Mouse (Mus musculus) liver (tissue): ENCODE results near the gene Esm1.

ENCODE experiments used
- DNase-seq: peaks from one replicate; pipeline ENCODE4 v3.0.0-alpha.2; 2020; ENCODE audit warnings: mixed read lengths

The Esm1 gene

DNA sequence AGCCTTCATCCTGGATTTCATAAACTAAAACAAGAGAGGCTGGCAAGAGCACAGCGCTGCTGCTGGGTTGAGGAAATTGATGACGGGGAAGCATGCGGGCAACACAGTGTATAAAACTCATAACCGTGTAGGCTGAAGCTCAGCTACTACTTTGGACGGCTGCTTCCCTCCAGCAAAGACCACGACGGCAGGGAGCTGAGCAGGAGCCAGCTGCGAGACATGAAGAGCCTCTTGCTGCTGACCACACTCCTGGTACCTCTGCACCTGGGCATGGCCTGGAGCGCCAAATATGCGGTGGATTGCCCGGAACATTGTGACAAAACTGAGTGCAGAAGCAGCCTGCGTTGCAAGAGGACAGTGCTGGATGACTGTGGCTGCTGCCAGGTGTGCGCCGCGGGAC is at the start of gene Esm1:
Gene Esm1, plus strand, starts transcription at position 36 of the 400 bp plus-strand sequence.
- no peak for DNase-seq

DNA sequence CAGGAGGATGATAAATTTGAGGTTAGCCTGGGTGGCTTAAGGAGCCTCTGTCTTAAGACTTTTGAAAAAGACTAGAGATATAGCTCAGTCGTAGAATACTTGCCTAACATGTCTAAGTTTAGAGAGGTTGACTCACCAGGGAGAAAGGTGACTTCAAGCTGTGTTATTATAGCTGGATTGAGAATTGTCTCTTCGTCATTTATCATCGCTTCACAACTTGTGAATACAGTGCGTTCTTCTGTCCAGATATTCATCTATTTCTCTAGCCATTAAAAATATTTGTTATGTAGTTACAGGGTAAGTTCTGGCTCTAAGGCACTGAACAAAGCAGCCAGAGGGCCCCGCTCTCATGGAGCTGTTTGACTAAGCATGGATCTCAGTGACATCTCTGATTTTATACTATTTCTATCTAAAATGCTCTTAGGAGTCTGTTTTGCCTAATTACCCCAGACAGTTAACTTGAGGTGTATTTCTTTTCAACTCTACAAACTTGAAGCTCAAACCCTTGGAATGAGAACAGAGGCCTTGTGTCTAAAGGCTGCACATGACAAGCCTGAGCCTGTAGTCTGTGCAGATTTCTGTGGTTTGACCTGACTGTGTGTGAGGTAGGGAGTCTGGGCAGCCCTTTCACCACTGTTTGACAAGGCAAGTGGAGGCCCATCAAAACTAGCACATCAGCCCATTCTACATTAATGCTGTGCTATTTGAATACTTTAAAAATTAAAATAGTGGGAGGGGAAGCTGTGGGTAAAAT is 45.0 kb upstream of the Esm1 start:
- DNase-seq: no peak

DNA sequence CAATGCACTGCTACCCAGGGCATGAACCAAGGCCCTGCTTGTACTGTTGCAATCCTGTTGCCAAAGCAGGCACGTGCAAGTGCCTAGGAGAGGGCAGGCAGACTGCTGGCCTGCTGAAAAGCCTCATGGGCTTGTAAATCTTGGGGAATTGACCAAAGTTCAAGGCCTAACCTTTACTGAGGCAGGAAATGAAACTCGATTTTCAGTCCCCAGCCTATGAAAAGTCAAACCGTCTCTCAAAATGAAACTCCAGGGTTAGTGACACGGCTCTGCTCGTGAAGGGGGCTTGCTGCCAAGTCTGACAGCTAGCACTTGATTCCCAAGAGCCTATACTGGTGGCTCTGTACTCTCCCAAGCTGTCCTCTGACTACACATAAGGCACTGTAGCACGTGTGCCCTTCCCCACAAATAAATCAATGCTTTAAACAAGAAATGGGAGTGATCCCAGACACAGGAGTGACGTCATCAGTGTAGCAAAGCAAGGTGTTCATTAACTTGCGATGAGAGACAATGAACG is 41.4 kb upstream of the Esm1 start:
- no peak for DNase-seq

GRCm38 (mm10) chr13:113170256-113170655 is 39.2 kb upstream of the Esm1 start:
- DNase-seq: no peak

- DNase-seq: no peak
Measured at GRCm38 (mm10) chr13:113174162-113174561, 35.3 kb upstream of the Esm1 start.

GRCm38 (mm10) chr13:113183310-113183709 is 26.1 kb upstream of the Esm1 start:
- DNase-seq: no peak

DNA sequence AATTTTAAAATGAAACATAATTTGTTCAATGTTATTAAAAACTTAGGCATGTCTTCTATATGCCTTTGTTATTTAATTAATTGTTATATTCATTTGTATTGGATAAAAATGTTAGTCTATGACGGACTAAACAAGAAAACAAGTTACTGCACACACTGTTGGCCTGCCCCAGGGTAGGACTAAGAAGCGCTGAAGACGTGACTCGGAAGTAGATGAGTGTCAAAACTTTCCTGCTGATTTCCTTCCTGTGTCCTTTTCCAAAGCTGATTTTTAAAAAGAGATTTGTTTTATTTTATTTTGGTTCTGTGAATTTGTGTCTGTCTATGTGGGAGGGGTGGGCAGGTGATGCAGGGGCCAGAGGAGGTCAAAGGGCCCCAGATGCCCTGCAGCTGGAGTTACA is 25.7 kb upstream of the Esm1 start:
- no peak for DNase-seq

DNA sequence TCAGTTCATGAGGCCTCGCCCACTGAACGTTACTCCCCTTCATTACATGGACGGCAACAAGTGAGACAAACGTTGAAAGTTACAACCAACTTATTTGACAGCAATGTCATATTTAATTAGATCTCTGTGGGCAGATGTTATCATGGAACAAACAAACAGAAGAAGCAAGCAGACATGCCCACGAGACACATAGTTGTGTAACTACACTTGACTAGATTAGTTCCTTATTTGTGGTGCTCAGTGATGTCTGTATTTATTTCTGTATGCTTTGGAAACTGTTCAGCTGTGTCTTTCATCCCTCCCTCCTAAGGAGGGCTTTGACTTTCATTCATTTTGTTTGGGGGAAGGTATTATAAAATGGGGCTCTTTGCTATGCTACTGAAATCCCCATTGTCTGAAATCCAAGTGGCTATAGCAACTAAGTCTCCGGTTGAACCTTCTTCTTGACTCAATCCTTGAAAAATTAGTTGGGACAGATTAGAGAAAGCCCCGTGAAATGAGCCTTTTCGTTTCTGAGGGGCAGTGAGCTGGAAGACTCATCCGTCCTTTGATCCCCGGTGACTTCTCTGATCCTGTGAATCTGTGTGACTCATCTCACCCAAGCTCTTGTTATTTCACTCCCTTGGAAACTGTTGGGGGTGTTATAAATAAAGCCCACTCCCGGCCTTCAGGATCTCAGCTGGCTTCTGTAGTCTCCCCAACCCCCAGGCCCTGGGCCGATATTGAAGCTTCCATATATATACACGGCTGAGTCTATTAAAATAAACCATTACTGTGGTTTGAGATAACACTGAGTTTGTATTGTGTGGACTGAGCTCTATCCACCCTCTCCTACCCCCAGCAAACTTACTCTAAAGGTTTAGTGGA is 12.4 kb upstream of the Esm1 start:
- no peak for DNase-seq

- DNase-seq: no peak
Measured at GRCm38 (mm10) chr13:113197872-113198502, 11.5 kb upstream of the Esm1 start.

DNA sequence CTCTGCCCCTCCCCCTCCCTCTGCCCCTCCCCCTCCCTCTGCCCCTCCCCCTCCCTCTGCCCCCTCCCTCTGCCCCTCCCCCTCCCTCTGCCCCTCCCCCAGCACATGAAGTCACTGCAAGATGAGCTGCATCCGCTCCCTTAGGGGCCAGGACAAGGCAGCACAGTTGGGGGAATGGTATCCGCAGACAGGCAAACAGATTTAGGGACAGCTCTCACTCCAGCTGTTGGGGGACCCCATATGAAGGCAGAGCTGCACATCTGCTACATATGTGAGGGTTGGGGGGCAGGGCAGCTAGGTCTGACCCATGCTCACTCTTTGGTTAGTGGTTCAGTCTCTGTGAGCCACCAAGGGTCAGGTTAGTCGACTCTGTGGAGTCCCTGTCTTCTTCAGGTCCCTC is 10.1 kb upstream of the Esm1 start:
- DNase-seq: no peak

GRCm38 (mm10) chr13:113200726-113201125 is 8.7 kb upstream of the Esm1 start:
- DNase-seq: no peak

- DNase-seq: no peak
Measured at GRCm38 (mm10) chr13:113201631-113202030, 7.8 kb upstream of the Esm1 start.

GRCm38 (mm10) chr13:113202184-113202583 is 7.3 kb upstream of the Esm1 start:
- no peak for DNase-seq

GRCm38 (mm10) chr13:113203146-113203545 is 6.3 kb upstream of the Esm1 start:
- DNase-seq: no peak

DNA sequence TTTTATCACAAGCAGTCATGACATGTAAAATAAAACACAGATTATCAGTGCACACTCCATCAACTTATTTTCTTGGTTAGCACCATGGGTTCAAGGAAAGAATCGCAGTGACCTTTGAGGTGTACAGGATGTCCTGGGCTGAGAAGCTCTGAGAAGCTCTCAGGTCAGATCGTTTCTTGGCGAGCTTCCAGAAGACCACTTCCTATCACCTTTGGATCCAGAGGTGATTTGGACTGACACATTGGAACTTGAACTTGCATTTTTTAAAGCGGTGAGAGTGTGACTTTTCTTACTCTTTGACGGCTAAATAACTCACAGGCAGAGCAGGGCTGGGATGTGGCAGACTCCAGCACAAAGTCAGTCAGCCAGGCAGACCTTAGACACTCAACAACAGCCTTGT is 4.1 kb upstream of the Esm1 start:
- DNase-seq: no peak

- no peak for DNase-seq
Measured at GRCm38 (mm10) chr13:113211345-113211744, 1.9 kb downstream of the Esm1 start.

- DNase-seq: no peak
Measured at GRCm38 (mm10) chr13:113212401-113212800, 2.9 kb downstream of the Esm1 start.

GRCm38 (mm10) chr13:113213865-113214264 is 4.4 kb downstream of the Esm1 start:
- no peak for DNase-seq

GRCm38 (mm10) chr13:113221851-113222250 is 12.4 kb downstream of the Esm1 start:
- DNase-seq: no peak

DNA sequence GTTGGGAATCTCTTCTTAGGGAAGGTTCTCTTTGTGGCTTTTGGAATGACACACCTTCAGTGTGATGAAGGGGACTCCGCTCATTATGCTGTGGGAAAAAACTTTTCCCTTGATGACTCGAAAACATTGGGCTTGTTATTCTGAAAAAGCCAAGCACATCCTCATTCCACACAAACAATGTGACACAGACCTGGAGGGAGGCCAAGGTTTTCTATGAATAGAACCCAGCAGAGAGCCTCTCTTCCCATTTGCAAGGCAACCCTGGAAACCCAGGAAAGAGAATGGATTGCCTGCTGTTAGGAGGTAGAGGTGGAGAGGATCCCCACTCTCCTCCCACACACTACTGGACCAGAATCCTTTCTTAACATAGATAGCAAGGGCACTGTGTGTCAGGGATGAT is 14.6 kb downstream of the Esm1 start:
- DNase-seq: no peak

- DNase-seq: no peak
Measured at GRCm38 (mm10) chr13:113225811-113226210, 16.4 kb downstream of the Esm1 start, which contains the start of gene Gzmk. Gzmk (minus strand) TSS chr13:113225908.

- DNase-seq: no peak
Measured at GRCm38 (mm10) chr13:113227076-113227475, 17.6 kb downstream of the Esm1 start.
